Mouse (Mus musculus): ENCODE results near the gene Tmem178b. TPM values are rescaled to one million over a fixed set of nuclear protein-coding genes. Genes with fewer than 3 reads are reported as not detected.
A peak's percentile ranks its signal among the peaks of the same experiment; 100 is the strongest.

Tmem178b gene
- polyA plus RNA-seq, 1 experiment = 0.11 TPM

- H3K27ac ChIP-seq (ENCODE audit: insufficient read depth, low read length) = no peak overlapping the region
- H3K4me3 ChIP-seq (ENCODE audit: insufficient read depth, low read length) = peak overlapping the region; percentile 20
- TF ChIP-seq POLR2A (IDR thresholded peaks at IDR 0.05; ENCODE audit: low read depth, low read length) (no peak), CTCF (IDR thresholded peaks at IDR 0.05; ENCODE audit: borderline replicate concordance, insufficient read depth, low read length) (no peak)
- H3K4me1 ChIP-seq (ENCODE audit: control insufficient read depth, insufficient read depth, low read length) = no peaks in the 10 kb centered on the region; the same call in 1 of the 2 replicates
Observed at GRCm38 (mm10) chr6:39872306-39872900, 668 bp upstream of the Tmem178b start.

- H3K4me3 ChIP-seq (ENCODE audit: insufficient read depth, low read length) = no peak overlapping the region
- no peak for TF ChIP-seq POLR2A (IDR thresholded peaks at IDR 0.05; ENCODE audit: low read depth, low read length)
- no peak for TF ChIP-seq CTCF (IDR thresholded peaks at IDR 0.05; ENCODE audit: borderline replicate concordance, insufficient read depth, low read length)
- no peaks in the 10 kb centered on the region; the same call in 1 of the 2 replicates for H3K4me1 ChIP-seq (ENCODE audit: control insufficient read depth, insufficient read depth, low read length)
- H3K27ac ChIP-seq (ENCODE audit: insufficient read depth, low read length) = no peak overlapping the region
Observed at GRCm38 (mm10) chr6:39875186-39875585, 2.1 kb downstream of the Tmem178b start.

DNA sequence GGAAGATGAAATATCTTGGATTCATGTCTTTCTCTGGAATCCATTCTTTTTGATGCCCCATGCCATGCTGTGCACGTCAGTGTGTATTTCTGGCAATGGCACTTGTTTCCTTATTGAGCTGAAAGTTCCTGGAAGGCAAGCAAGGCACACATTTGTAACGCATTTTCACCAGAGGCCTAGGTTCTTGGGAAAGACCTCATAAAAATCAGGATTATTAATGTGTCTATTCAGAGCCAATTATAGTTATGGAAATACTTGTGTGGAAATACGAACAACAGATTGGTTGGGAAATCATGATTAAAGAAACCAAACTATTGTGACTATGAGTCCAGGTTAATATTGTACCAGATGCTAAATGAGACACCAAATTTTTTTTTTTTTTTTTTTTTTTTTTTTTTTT is 3.4 kb downstream of the Tmem178b start:
- H3K4me3 ChIP-seq (ENCODE audit: insufficient read depth, low read length) = no peak overlapping the region
- no peak overlapping the region for H3K27ac ChIP-seq (ENCODE audit: insufficient read depth, low read length)
- H3K4me1 ChIP-seq (ENCODE audit: control insufficient read depth, insufficient read depth, low read length) = no peaks in the 10 kb centered on the region; the same call in 1 of the 2 replicates
- TF ChIP-seq CTCF (IDR thresholded peaks at IDR 0.05; ENCODE audit: borderline replicate concordance, insufficient read depth, low read length) = no peak
- TF ChIP-seq POLR2A (IDR thresholded peaks at IDR 0.05; ENCODE audit: low read depth, low read length) = no peak

DNA sequence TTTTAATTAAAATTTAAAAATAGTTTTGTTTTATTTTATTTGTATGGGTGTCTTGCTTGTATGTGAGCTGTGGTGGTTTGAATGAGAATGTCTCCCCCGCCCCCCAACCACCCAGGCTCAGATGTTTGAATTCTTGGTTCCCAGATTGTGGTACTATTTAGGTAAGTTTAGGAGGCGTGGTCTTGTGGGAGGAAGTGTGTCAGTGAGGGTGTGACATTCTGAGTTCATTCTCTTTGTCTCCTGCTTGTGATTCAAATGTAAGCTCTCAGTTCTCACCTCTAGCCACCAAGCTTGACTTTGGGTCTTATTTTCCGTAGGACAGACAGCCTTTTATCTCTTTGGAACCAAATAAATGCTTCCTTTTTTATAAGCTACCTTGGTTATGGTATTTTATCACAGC is 17.7 kb downstream of the Tmem178b start:
- Histone ChIP-seq H3K27ac (ENCODE audit: insufficient read depth, low read length) (no peak overlapping the region), H3K4me1 (ENCODE audit: control insufficient read depth, insufficient read depth, low read length) (no peaks in the 10 kb centered on the region), H3K4me3 (ENCODE audit: insufficient read depth, low read length) (no peak overlapping the region)
- TF ChIP-seq CTCF (IDR thresholded peaks at IDR 0.05; ENCODE audit: borderline replicate concordance, insufficient read depth, low read length) = no peak
- TF ChIP-seq POLR2A (IDR thresholded peaks at IDR 0.05; ENCODE audit: low read depth, low read length) = no peak

DNA sequence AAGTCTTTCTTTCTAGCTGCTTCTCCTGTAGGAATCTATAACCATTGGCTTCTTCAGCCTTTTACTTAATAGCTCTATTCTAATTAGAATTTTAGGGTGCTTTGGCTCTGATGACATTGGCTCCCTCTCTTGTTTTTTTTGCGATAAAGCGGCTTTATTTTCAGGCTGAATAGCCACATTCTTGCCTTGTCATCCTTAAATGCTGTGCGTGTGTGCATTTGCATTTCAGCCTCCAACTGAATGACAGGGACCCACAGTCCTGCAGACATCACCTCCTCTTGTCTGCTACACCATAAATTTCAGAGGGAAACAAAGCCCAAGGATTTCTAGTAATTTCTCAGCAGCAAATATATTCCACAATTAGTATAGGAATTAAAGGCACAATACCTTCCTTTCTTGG is 23.4 kb downstream of the Tmem178b start:
- no peak overlapping the region for H3K4me3 ChIP-seq (ENCODE audit: insufficient read depth, low read length)
- TF ChIP-seq POLR2A (IDR thresholded peaks at IDR 0.05; ENCODE audit: low read depth, low read length) (no peak), CTCF (IDR thresholded peaks at IDR 0.05; ENCODE audit: borderline replicate concordance, insufficient read depth, low read length) (no peak)
- no peak overlapping the region for H3K27ac ChIP-seq (ENCODE audit: insufficient read depth, low read length)
- no peaks in the 10 kb centered on the region for H3K4me1 ChIP-seq (ENCODE audit: control insufficient read depth, insufficient read depth, low read length)

DNA sequence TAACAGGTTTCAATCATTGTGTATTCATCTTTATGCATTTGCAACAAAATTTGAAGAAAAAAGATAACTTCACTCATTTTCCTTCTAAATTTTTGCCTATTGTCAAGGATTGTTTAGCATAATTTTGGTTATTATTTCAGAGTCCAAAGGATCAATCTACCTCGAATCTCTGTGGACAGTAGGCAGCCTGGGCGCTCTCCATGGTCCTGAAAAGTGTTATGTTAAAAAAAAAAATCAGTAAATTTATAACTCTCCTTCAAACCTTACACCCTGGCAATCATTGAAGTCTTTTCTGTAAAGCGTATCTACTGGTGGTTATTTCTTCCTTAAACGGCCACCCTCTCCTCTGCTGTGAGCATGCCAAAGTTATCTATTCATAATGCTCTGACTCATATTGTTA is 26.2 kb downstream of the Tmem178b start:
- no peak overlapping the region for H3K4me3 ChIP-seq (ENCODE audit: insufficient read depth, low read length)
- no peaks in the 10 kb centered on the region for H3K4me1 ChIP-seq (ENCODE audit: control insufficient read depth, insufficient read depth, low read length)
- no peak overlapping the region for H3K27ac ChIP-seq (ENCODE audit: insufficient read depth, low read length)
- TF ChIP-seq POLR2A (IDR thresholded peaks at IDR 0.05; ENCODE audit: low read depth, low read length) (no peak), CTCF (IDR thresholded peaks at IDR 0.05; ENCODE audit: borderline replicate concordance, insufficient read depth, low read length) (no peak)

DNA sequence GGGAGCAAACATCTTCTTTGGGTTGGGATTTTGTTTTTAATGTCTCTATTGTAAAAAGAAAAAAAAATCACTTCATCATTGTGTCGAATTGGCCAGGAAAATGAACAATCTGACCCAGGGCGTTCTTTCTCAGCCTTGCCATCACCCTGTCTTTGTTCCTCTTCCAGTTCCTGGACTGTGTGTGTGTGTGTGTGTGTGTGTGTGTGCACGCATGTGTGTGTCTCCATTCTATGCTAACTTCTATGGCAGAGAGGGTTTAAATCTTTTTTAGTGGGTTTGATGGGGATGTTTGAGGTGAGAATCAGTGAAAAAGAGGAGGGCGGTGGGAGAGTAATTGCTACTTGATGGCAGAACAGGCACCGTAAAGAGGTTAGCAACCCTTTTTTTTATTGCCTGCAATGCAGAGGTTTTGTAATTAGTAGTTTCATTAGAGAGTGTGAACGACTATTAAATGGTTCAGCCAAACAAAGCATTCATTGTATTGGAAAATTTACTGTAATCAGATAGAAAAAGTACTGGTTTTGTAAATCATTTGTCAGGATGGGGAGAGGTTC is 30.2 kb downstream of the Tmem178b start:
- Histone ChIP-seq H3K4me3 (ENCODE audit: insufficient read depth, low read length) (no peak overlapping the region), H3K4me1 (ENCODE audit: control insufficient read depth, insufficient read depth, low read length) (no peaks in the 10 kb centered on the region), H3K27ac (ENCODE audit: insufficient read depth, low read length) (no peak overlapping the region)
- TF ChIP-seq POLR2A (IDR thresholded peaks at IDR 0.05; ENCODE audit: low read depth, low read length) (no peak), CTCF (IDR thresholded peaks at IDR 0.05; ENCODE audit: borderline replicate concordance, insufficient read depth, low read length) (no peak)

DNA sequence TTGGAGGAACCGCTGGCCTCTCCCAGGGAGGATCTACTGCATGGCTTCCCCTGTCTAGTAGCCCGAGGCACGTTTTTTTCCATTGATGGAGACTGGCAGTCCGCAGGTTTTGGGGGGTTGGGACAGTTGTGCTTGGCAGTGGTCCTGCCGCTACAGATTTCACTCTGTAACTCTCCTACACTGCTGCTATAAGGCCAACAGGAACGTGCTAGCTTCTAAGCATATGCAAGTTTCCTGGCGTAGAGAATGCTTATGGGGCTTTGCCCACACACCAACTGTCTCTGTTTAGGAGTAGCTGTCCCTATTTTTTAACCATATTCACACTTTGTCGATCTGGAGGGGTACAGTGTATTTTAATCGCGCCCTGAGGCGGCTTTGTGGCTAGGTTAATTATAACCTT is 30.8 kb downstream of the Tmem178b start:
- Histone ChIP-seq H3K4me1 (ENCODE audit: control insufficient read depth, insufficient read depth, low read length) (no peaks in the 10 kb centered on the region), H3K27ac (ENCODE audit: insufficient read depth, low read length) (no peak overlapping the region), H3K4me3 (ENCODE audit: insufficient read depth, low read length) (no peak overlapping the region)
- TF ChIP-seq POLR2A (IDR thresholded peaks at IDR 0.05; ENCODE audit: low read depth, low read length) (no peak), CTCF (IDR thresholded peaks at IDR 0.05; ENCODE audit: borderline replicate concordance, insufficient read depth, low read length) (no peak)

DNA sequence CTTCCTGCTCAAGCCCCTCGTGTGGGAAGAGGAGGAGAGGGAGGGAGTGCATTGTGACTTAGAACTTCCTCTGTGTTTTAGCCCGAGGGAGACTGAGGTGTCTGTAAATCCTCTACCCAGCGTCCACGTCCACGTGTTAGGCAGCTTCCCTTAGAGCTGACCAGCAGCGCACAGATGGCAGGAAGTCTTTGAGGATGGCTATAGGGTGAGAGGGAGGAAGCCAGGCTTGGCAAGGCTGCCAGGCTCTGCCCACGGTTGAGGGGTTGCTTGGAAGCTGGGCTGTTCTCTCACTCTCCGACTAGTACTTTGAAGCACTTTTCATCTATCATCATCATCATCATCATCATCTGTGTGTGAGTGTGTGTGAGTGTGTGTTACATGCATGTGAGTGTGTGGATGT is 41.9 kb downstream of the Tmem178b start:
- H3K4me1 ChIP-seq (ENCODE audit: control insufficient read depth, insufficient read depth, low read length) = no peaks in the 10 kb centered on the region
- H3K4me3 ChIP-seq (ENCODE audit: insufficient read depth, low read length) = no peak overlapping the region
- TF ChIP-seq CTCF (IDR thresholded peaks at IDR 0.05; ENCODE audit: borderline replicate concordance, insufficient read depth, low read length) (no peak), POLR2A (IDR thresholded peaks at IDR 0.05; ENCODE audit: low read depth, low read length) (no peak)
- H3K27ac ChIP-seq (ENCODE audit: insufficient read depth, low read length) = no peak overlapping the region

GRCm38 (mm10) chr6:39915636-39916281 is 42.7 kb downstream of the Tmem178b start:
- Histone ChIP-seq H3K4me3 (ENCODE audit: insufficient read depth, low read length) (no peak overlapping the region), H3K4me1 (ENCODE audit: control insufficient read depth, insufficient read depth, low read length) (no peaks in the 10 kb centered on the region), H3K27ac (ENCODE audit: insufficient read depth, low read length) (no peak overlapping the region)
- TF ChIP-seq CTCF (IDR thresholded peaks at IDR 0.05; ENCODE audit: borderline replicate concordance, insufficient read depth, low read length) (no peak), POLR2A (IDR thresholded peaks at IDR 0.05; ENCODE audit: low read depth, low read length) (no peak)

Data from embryonic fibroblast, embryonic 13.5 days (primary cell).